Mouse (Mus musculus): Measurements from ENCODE around the gene Igf2bp1.
A peak's percentile ranks its signal among the peaks of the same experiment; 100 is the strongest.

The Igf2bp1 gene

GRCm38 (mm10) chr11:96007516-96008235, 1.9 kb upstream of the Igf2bp1 start:
- DNase-seq (ENCODE audit: low read depth, low spot score) = no peak

GRCm38 (mm10) chr11:96006852-96007515, 1.2 kb upstream of the Igf2bp1 start:
- DNase-seq (ENCODE audit: low read depth, low spot score) = no peak

- DNase-seq (ENCODE audit: low read depth, low spot score) = peak; percentile 34
These were observed 669 bp upstream of the Igf2bp1 start for GRCm38 (mm10) chr11:96006367-96006851.

- peak; percentile 42 for DNase-seq (ENCODE audit: low read depth, low spot score)
These were observed 842 bp downstream of the Igf2bp1 start for GRCm38 (mm10) chr11:96004793-96005402.

GRCm38 (mm10) chr11:96003969-96004792, 1.6 kb downstream of the Igf2bp1 start:
- DNase-seq (ENCODE audit: low read depth, low spot score) = peak; percentile 56

- no peak for DNase-seq (ENCODE audit: low read depth, low spot score)
These were observed 2.4 kb downstream of the Igf2bp1 start for GRCm38 (mm10) chr11:96003100-96003900.

- DNase-seq (ENCODE audit: low read depth, low spot score) = no peak
These were observed 11.6 kb downstream of the Igf2bp1 start for GRCm38 (mm10) chr11:95994151-95994550.

- no peak for DNase-seq (ENCODE audit: low read depth, low spot score)
These were observed 14.6 kb downstream of the Igf2bp1 start for GRCm38 (mm10) chr11:95990886-95991708.

GRCm38 (mm10) chr11:95990431-95990830, 15.3 kb downstream of the Igf2bp1 start:
- no peak for DNase-seq (ENCODE audit: low read depth, low spot score)

- DNase-seq (ENCODE audit: low read depth, low spot score) = no peak
These were observed 15.9 kb downstream of the Igf2bp1 start for GRCm38 (mm10) chr11:95989864-95990263.

GRCm38 (mm10) chr11:95988533-95988932, 17.2 kb downstream of the Igf2bp1 start:
- peak; percentile 57 for DNase-seq (ENCODE audit: low read depth, low spot score)

- no peak for DNase-seq (ENCODE audit: low read depth, low spot score)
These were observed 17.8 kb downstream of the Igf2bp1 start for GRCm38 (mm10) chr11:95987854-95988447.

GRCm38 (mm10) chr11:95982475-95982874, 23.3 kb downstream of the Igf2bp1 start:
- peak; percentile 80 for DNase-seq (ENCODE audit: low read depth, low spot score)

GRCm38 (mm10) chr11:95981804-95982203, 23.9 kb downstream of the Igf2bp1 start:
- no peak for DNase-seq (ENCODE audit: low read depth, low spot score)

- DNase-seq (ENCODE audit: low read depth, low spot score) = peak; percentile 82
These were observed 24.9 kb downstream of the Igf2bp1 start for GRCm38 (mm10) chr11:95980762-95981418.

GRCm38 (mm10) chr11:95978487-95978886, 27.3 kb downstream of the Igf2bp1 start:
- DNase-seq (ENCODE audit: low read depth, low spot score) = peak; percentile 33

- no peak for DNase-seq (ENCODE audit: low read depth, low spot score)
These were observed 29.4 kb downstream of the Igf2bp1 start for GRCm38 (mm10) chr11:95976290-95976689.

- DNase-seq (ENCODE audit: low read depth, low spot score) = no peak
These were observed 30.0 kb downstream of the Igf2bp1 start for GRCm38 (mm10) chr11:95975694-95976093.

GRCm38 (mm10) chr11:95973187-95973586, 32.6 kb downstream of the Igf2bp1 start:
- DNase-seq (ENCODE audit: low read depth, low spot score) = no peak
